Mouse (Mus musculus) heart, embryonic 14.5 days (tissue): Measurements from ENCODE around the gene Olfr790. TPM values are rescaled to one million over a fixed set of nuclear protein-coding genes. Genes with fewer than 3 reads are reported as not detected.

Experiments used
- ATAC-seq: fragments of 200-750 bp; cut with Nextera tagmentation; 2 replicates; pipeline ENCODE4 v1.8.0; 2017; ENCODE audit warnings: low read depth, moderate TSS enrichment; ENCODE audit not compliant: insufficient number of reproducible peaks, insufficient read depth, low FRiP score
- H3K27ac ChIP-seq, 2 experiments: fragments of 200-500 bp in 1 of 2; fragments of 300-500 bp in 1 of 2; sonication (generic) in 1 of 2; replicated peaks in 1 of 2; 2 replicates each; pipeline ENCODE4 v1.5.1; 2012 to 2014; ENCODE audit warnings: low read depth in 2 of 2, low read length in 2 of 2, control low read depth in 1 of 2, mild to moderate bottlenecking in 1 of 2, mixed read lengths in 1 of 2; ENCODE audit not compliant: control insufficient read depth in 1 of 2, insufficient read depth in 1 of 2
- H3K27me3 ChIP-seq: fragments of 300-500 bp; sonication (generic); 2 replicates; pipeline ENCODE4 v1.6.1; 2014; ENCODE audit warnings: mild to moderate bottlenecking, low read length, control low read depth; ENCODE audit not compliant: control insufficient read depth, insufficient read depth
- H3K36me3 ChIP-seq: fragments of 300-500 bp; sonication (generic); 2 replicates; pipeline ENCODE4 v1.6.1; 2014; ENCODE audit warnings: mild to moderate bottlenecking, control low read depth, low read length, mixed read lengths; ENCODE audit not compliant: control insufficient read depth, insufficient read depth
- H3K4me1 ChIP-seq, 2 experiments: fragments of 200-500 bp in 1 of 2; fragments of 300-500 bp in 1 of 2; sonication (generic) in 1 of 2; 2 replicates each; pipeline ENCODE4 v1.6.1; 2012 to 2014; ENCODE audit warnings: low read length in 2 of 2, control low read depth in 1 of 2, mixed read lengths in 1 of 2; ENCODE audit not compliant: control insufficient read depth in 2 of 2, insufficient read depth in 2 of 2
- H3K4me2 ChIP-seq: fragments of 300-500 bp; sonication (generic); 2 replicates; pipeline ENCODE4 v1.6.1; 2014; ENCODE audit warnings: mild to moderate bottlenecking, low read length
- H3K4me3 ChIP-seq, 2 experiments: fragments of 200-500 bp in 1 of 2; fragments of 300-500 bp in 1 of 2; sonication (generic) in 1 of 2; 2 replicates each; pipeline ENCODE4 v1.5.1; 2012 to 2014; ENCODE audit warnings: low read length in 2 of 2, mild to moderate bottlenecking in 2 of 2, control low read depth in 1 of 2, low read depth in 1 of 2, moderate library complexity in 1 of 2; ENCODE audit not compliant: control insufficient read depth in 1 of 2, insufficient read depth in 1 of 2
- H3K9ac ChIP-seq: fragments of 300-500 bp; sonication (generic); 2 replicates; pipeline ENCODE4 v1.6.1; 2014; ENCODE audit warnings: mild to moderate bottlenecking, low read length
- H3K9me3 ChIP-seq: fragments of 300-500 bp; sonication (generic); 2 replicates; pipeline ENCODE4 v1.6.1; 2016; ENCODE audit warnings: low read length, control low read depth; ENCODE audit not compliant: control insufficient read depth
- WGBS: fragments of 180-500 bp; shearing (Covaris S2); extraction: QIAGEN DNeasy Blood & Tissue Kit; methylation state at CpG from one replicate; pipeline ENCODE4 v1.1.7; 2014; 5-methylcytosine and 5-hydroxymethylcytosine counted together
- polyA plus RNA-seq: library from polyadenylated mRNA; unstranded; fragments of >200 nt; fragmentation: Nextera tagmentation; extraction: Ambion mirVana; gene quantifications from 2 replicates; pipeline ENCODE4 v1.2.1, GENCODE M21; 2014

The Olfr790 gene
- polyA plus RNA-seq, 1 experiment from 2014 or later = not detected

DNA sequence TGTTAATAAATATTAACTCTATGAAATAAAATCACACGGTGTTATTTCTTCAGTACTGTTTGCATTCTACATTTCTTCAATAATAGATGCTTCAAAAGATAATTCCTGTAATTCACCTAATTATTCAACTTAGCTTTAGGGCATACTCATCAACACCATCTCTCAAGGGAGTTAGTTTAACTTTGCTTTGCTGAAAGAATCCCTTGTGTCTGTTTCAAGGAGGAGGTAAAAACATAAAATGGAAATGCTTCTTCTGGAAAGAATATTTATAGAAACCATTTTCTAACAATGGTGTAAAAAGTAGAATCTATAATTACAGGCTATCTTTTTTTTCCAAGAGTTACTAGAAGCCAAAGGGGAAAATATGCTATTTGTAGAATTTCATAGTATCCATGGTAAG is 40.6 kb downstream of the Olfr790 start, which contains the start of gene Olfr792:
Olfr792 (plus strand) TSS at position 301 of the 400 bp plus-strand sequence.
- Histone ChIP-seq H3K4me1 (no peaks in the 10 kb centered on the region), H3K4me2 (no peak within 1 kb of the TSS), H3K4me3 (no peak within 1 kb of the TSS), H3K27ac (no peak within 1 kb of the TSS), H3K9ac (no peak within 1 kb of the TSS), H3K27me3 (no peaks in the 10 kb centered on the region), H3K9me3 (peaks cover 7% of the 10 kb centered on the region; the same call in 1 of the 2 replicates), H3K36me3 (no peaks in the 10 kb centered on the region)
- ATAC-seq = no peak
- WGBS = 78% methylated on average over 1 of the region's 1 CpGs

DNA sequence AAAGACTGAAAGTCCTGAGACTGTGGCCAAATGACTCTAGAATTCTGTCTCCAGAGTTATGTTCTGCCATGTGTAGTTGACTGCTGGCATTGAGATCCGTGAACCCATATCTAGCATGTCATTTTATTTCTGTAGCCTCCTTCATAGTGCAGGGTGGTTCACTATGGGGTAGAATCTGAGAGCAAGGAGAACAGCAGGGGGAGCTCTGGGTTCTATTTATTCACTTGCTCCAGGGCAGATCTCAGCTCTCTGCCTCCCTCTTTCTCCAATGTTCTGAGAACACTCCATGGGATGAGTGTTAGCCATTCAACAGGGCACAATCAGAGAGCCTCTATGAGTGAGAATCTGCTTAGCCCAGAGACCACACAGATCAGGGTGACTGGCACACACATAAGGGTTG is 51.1 kb downstream of the Olfr790 start:
- WGBS = 22% methylated on average over 1 of the region's 1 CpGs
- Histone ChIP-seq H3K36me3 (no peaks in the 10 kb centered on the region), H3K9me3 (peaks cover 5% of the 10 kb centered on the region), H3K4me1 (no peaks in the 10 kb centered on the region), H3K27me3 (no peaks in the 10 kb centered on the region), H3K4me2 (no peak overlapping the region), H3K27ac (no peak overlapping the region), H3K9ac (no peak overlapping the region), H3K4me3 (no peak overlapping the region)
- ATAC-seq = no peak

Other genes with a start within 250 kb of the Olfr790 start
- gene Olfr776, start 239.4 kb upstream of the Olfr790 start, polyA plus RNA-seq = not detected in 2 replicates
- not detected in 2 replicates for gene Olfr777, start 227.0 kb upstream of the Olfr790 start, polyA plus RNA-seq
- gene Olfr780, start 180.4 kb upstream of the Olfr790 start, polyA plus RNA-seq = not detected in 2 replicates
- not detected in 2 replicates for gene Olfr781, start 169.6 kb upstream of the Olfr790 start, polyA plus RNA-seq
- not detected in 2 replicates for gene Olfr782, start 149.6 kb upstream of the Olfr790 start, polyA plus RNA-seq
- 0.08 and 0.09 TPM in 2 replicates for gene Olfr784, start 114.4 kb upstream of the Olfr790 start, polyA plus RNA-seq
- not detected in 2 replicates for gene Olfr785, start 93.1 kb upstream of the Olfr790 start, polyA plus RNA-seq
- not detected in 2 replicates for gene Olfr786, start 71.2 kb upstream of the Olfr790 start, polyA plus RNA-seq
- not detected in 2 replicates for gene Olfr787, start 36.6 kb upstream of the Olfr790 start, polyA plus RNA-seq
- gene Olfr788, start 27.5 kb upstream of the Olfr790 start, polyA plus RNA-seq = not detected in 2 replicates
- gene Olfr789, start 13.7 kb upstream of the Olfr790 start, polyA plus RNA-seq = not detected in 2 replicates
- gene Olfr791, start 23.3 kb downstream of the Olfr790 start, polyA plus RNA-seq = not detected in 2 replicates
- gene Olfr792, start 40.7 kb downstream of the Olfr790 start, polyA plus RNA-seq = not detected in 2 replicates
- not detected in 2 replicates for gene Olfr794, start 69.2 kb downstream of the Olfr790 start, polyA plus RNA-seq
- not detected in 2 replicates for gene Olfr796, start 114.1 kb downstream of the Olfr790 start, polyA plus RNA-seq
- not detected in 2 replicates for gene Olfr798, start 129.4 kb downstream of the Olfr790 start, polyA plus RNA-seq
- gene Olfr799, start 139.0 kb downstream of the Olfr790 start, polyA plus RNA-seq = not detected in 2 replicates
- gene Olfr800, start 159.2 kb downstream of the Olfr790 start, polyA plus RNA-seq = not detected in 2 replicates
- gene Olfr801, start 175.4 kb downstream of the Olfr790 start, polyA plus RNA-seq = not detected in 2 replicates
- not detected in 2 replicates for gene Olfr802, start 189.7 kb downstream of the Olfr790 start, polyA plus RNA-seq
- not detected in 2 replicates for gene Olfr803, start 195.8 kb downstream of the Olfr790 start, polyA plus RNA-seq
- gene Olfr804, start 204.7 kb downstream of the Olfr790 start, polyA plus RNA-seq = not detected in 2 replicates
- not detected in 2 replicates for gene Olfr805, start 230.9 kb downstream of the Olfr790 start, polyA plus RNA-seq
- not detected in 2 replicates for gene Olfr806, start 243.4 kb downstream of the Olfr790 start, polyA plus RNA-seq